Mouse (Mus musculus): ENCODE data around the gene Polrmt. TPM values are rescaled to one million over a fixed set of nuclear protein-coding genes. Genes with fewer than 3 reads are reported as not detected.

Polrmt gene
- polyA plus RNA-seq, 1 experiment: 21.9 TPM

GRCm38 (mm10) chr10:79696129-79696651 is 50.2 kb downstream of the Polrmt start:
- Histone ChIP-seq H3K9me3 (replicated peaks; ENCODE audit: control insufficient read depth, insufficient read depth, low read length, poor library complexity, severe bottlenecking) (no peaks in the 10 kb centered on the region), H3K4me3 (ENCODE audit: low read depth, low read length) (no peak overlapping the region), H3K27me3 (ENCODE audit: control insufficient read depth, insufficient read depth, low read length, poor library complexity, severe bottlenecking) (no peaks in the 10 kb centered on the region), H3K9ac (ENCODE audit: low read depth, poor library complexity, severe bottlenecking) (no peak overlapping the region), H3K36me3 (ENCODE audit: control insufficient read depth, insufficient read depth, low read length, poor library complexity, severe bottlenecking) (no peaks in the 10 kb centered on the region), H3K4me1 (ENCODE audit: control insufficient read depth, insufficient read depth, low read length) (peaks cover 2% of the 10 kb centered on the region), H3K27ac (ENCODE audit: insufficient read depth, low read length) (no peak overlapping the region)
- no peak for TF ChIP-seq POLR2A (IDR thresholded peaks at IDR 0.05; ENCODE audit: insufficient read depth, low read length)
- no peak for TF ChIP-seq CTCF (IDR thresholded peaks at IDR 0.05; ENCODE audit: low read depth, low read length)
- TF ChIP-seq EP300 (IDR thresholded peaks at IDR 0.05; ENCODE audit: insufficient read depth, low read depth, low read length): no peak

GRCm38 (mm10) chr10:79695231-79696128 is 50.9 kb downstream of the Polrmt start:
- TF ChIP-seq CTCF (IDR thresholded peaks at IDR 0.05; ENCODE audit: low read depth, low read length) (peak; percentile 94), POLR2A (IDR thresholded peaks at IDR 0.05; ENCODE audit: insufficient read depth, low read length) (no peak)
- peaks cover 2% of the 10 kb centered on the region for H3K4me1 ChIP-seq (ENCODE audit: control insufficient read depth, insufficient read depth, low read length)
- no peak overlapping the region for H3K27ac ChIP-seq (ENCODE audit: insufficient read depth, low read length)

GRCm38 (mm10) chr10:79694379-79694655 is 52.1 kb downstream of the Polrmt start:
- Histone ChIP-seq H3K4me3 (ENCODE audit: low read depth, low read length) (no peak overlapping the region), H3K9me3 (replicated peaks; ENCODE audit: control insufficient read depth, insufficient read depth, low read length, poor library complexity, severe bottlenecking) (no peaks in the 10 kb centered on the region), H3K9ac (ENCODE audit: low read depth, poor library complexity, severe bottlenecking) (no peak overlapping the region), H3K4me1 (ENCODE audit: control insufficient read depth, insufficient read depth, low read length) (peaks cover 2% of the 10 kb centered on the region), H3K36me3 (ENCODE audit: control insufficient read depth, insufficient read depth, low read length, poor library complexity, severe bottlenecking) (no peaks in the 10 kb centered on the region), H3K27me3 (ENCODE audit: control insufficient read depth, insufficient read depth, low read length, poor library complexity, severe bottlenecking) (no peaks in the 10 kb centered on the region), H3K27ac (ENCODE audit: insufficient read depth, low read length) (no peak overlapping the region)
- TF ChIP-seq CTCF (IDR thresholded peaks at IDR 0.05; ENCODE audit: low read depth, low read length) (no peak), EP300 (IDR thresholded peaks at IDR 0.05; ENCODE audit: insufficient read depth, low read depth, low read length) (no peak)

More at GRCm38 (mm10) chr10:79695231-79696128, 50.9 kb downstream of the Polrmt start:
- H3K4me3 ChIP-seq (ENCODE audit: low read depth, low read length): no peak overlapping the region
- no peaks in the 10 kb centered on the region for H3K36me3 ChIP-seq (ENCODE audit: control insufficient read depth, insufficient read depth, low read length, poor library complexity, severe bottlenecking)
- no peaks in the 10 kb centered on the region for H3K9me3 ChIP-seq (replicated peaks; ENCODE audit: control insufficient read depth, insufficient read depth, low read length, poor library complexity, severe bottlenecking)
- no peak overlapping the region for H3K9ac ChIP-seq (ENCODE audit: low read depth, poor library complexity, severe bottlenecking)
- H3K27me3 ChIP-seq (ENCODE audit: control insufficient read depth, insufficient read depth, low read length, poor library complexity, severe bottlenecking): no peaks in the 10 kb centered on the region

- Histone ChIP-seq H3K36me3 (ENCODE audit: control insufficient read depth, insufficient read depth, low read length, poor library complexity, severe bottlenecking) (no peaks in the 10 kb centered on the region; the same call in 1 of the 2 replicates), H3K4me1 (ENCODE audit: control insufficient read depth, insufficient read depth, low read length) (peaks cover 2% of the 10 kb centered on the region), H3K27ac (ENCODE audit: insufficient read depth, low read length) (no peak overlapping the region), H3K27me3 (ENCODE audit: control insufficient read depth, insufficient read depth, low read length, poor library complexity, severe bottlenecking) (no peaks in the 10 kb centered on the region), H3K9me3 (replicated peaks; ENCODE audit: control insufficient read depth, insufficient read depth, low read length, poor library complexity, severe bottlenecking) (no peaks in the 10 kb centered on the region), H3K4me3 (ENCODE audit: low read depth, low read length) (no peak overlapping the region), H3K9ac (ENCODE audit: low read depth, poor library complexity, severe bottlenecking) (no peak overlapping the region)
- TF ChIP-seq EP300 (IDR thresholded peaks at IDR 0.05; ENCODE audit: insufficient read depth, low read depth, low read length) (no peak), CTCF (IDR thresholded peaks at IDR 0.05; ENCODE audit: low read depth, low read length) (no peak), POLR2A (IDR thresholded peaks at IDR 0.05; ENCODE audit: insufficient read depth, low read length) (no peak)
Measured at GRCm38 (mm10) chr10:79693580-79694378, 52.6 kb downstream of the Polrmt start.

- Histone ChIP-seq H3K27ac (ENCODE audit: insufficient read depth, low read length) (no peak overlapping the region), H3K4me1 (ENCODE audit: control insufficient read depth, insufficient read depth, low read length) (peaks cover 2% of the 10 kb centered on the region), H3K36me3 (ENCODE audit: control insufficient read depth, insufficient read depth, low read length, poor library complexity, severe bottlenecking) (peaks cover 13% of the 10 kb centered on the region), H3K9ac (ENCODE audit: low read depth, poor library complexity, severe bottlenecking) (no peak overlapping the region), H3K9me3 (replicated peaks; ENCODE audit: control insufficient read depth, insufficient read depth, low read length, poor library complexity, severe bottlenecking) (no peaks in the 10 kb centered on the region), H3K27me3 (ENCODE audit: control insufficient read depth, insufficient read depth, low read length, poor library complexity, severe bottlenecking) (no peaks in the 10 kb centered on the region), H3K4me3 (ENCODE audit: low read depth, low read length) (no peak overlapping the region)
- TF ChIP-seq EP300 (IDR thresholded peaks at IDR 0.05; ENCODE audit: insufficient read depth, low read depth, low read length): no peak
Measured at GRCm38 (mm10) chr10:79691986-79692548, 54.3 kb downstream of the Polrmt start.

Measured in ES-Bruce4 (cell line).